Mouse (Mus musculus) heart, adult 2 months (tissue): ENCODE measurements at regions not wholly inside any gene's neighbourhood (a gene's known extent, or its start where the extent isn't known, plus 50 kb on each side); places are given as distances from the start of the nearest gene placed in this dataset.

Experiments
- CTCF ChIP-seq: fragments of 200-600 bp; IDR thresholded peaks from 2 replicates; pipeline ENCODE4 v1.8.1; 2022; ENCODE audit warnings: antibody characterized with exemption, mild to moderate bottlenecking, moderate library complexity
- POLR2A ChIP-seq: fragments of 200-500 bp; IDR thresholded peaks from 2 replicates; pipeline ENCODE4 v1.6.1; 2011; ENCODE audit warnings: mild to moderate bottlenecking, low read depth, low read length, control low read depth; ENCODE audit not compliant: insufficient read depth

GRCm38 (mm10) chr4:47842128-47842656, 202.8 kb upstream of the Nr4a3 start:
- no peak for TF ChIP-seq CTCF
- no peak for TF ChIP-seq POLR2A
